In genomic region chr1:191083230-191083629, GRCm38 (mm10) we compare ENCODE assay signal across 26 mouse cellular contexts. TPM values are rescaled to one million over a fixed set of nuclear protein-coding genes. Genes with fewer than 3 reads are reported as not detected.
"Had no signal": no experiment of that assay in that cellular context is flagged by ENCODE, and none has a peak within 500 bp of the region (broad histone marks: within the 10 kb centered on the region; RNA-seq: fewer than 3 reads in every experiment).

No protein-coding gene starts in this region.

- H3K9me3 ChIP-seq: limb, embryonic 12.5 days; limb, embryonic 15.5 days; lung, embryonic 15.5 days; midbrain, embryonic 10.5 days; midbrain, embryonic 13.5 days; neural tube, embryonic 13.5 days had no signal

- ATAC-seq: intestine, postnatal 0 days; midbrain, embryonic 13.5 days; midbrain, embryonic 16.5 days had no signal

- H3K4me2 ChIP-seq: limb, embryonic 12.5 days; limb, embryonic 15.5 days; lung, embryonic 15.5 days; midbrain, embryonic 13.5 days; neural tube, embryonic 13.5 days had no signal

- H3K9ac ChIP-seq: limb, embryonic 12.5 days; limb, embryonic 15.5 days; lung, embryonic 15.5 days; midbrain, embryonic 13.5 days; neural tube, embryonic 13.5 days had no signal

- DNase-seq: kidney, adult 2 months; kidney, postnatal 36 days; layer of hippocampus, postnatal 36 days; lung, adult 18-20 months; lung, postnatal 10 days; lung, postnatal 36 days; retina, postnatal 1 day; thymus, adult 18-20 months; thymus, postnatal 36 days had no signal

- H3K27me3 ChIP-seq: limb, embryonic 12.5 days; limb, embryonic 15.5 days; lung, embryonic 15.5 days; megakaryocyte, embryonic 14.5 days; midbrain, embryonic 13.5 days; neural tube, embryonic 13.5 days had no signal

- H3K4me1 ChIP-seq: limb, embryonic 12.5 days; midbrain, embryonic 10.5 days; midbrain, embryonic 13.5 days; neural tube, embryonic 13.5 days had no signal

- H3K4me3 ChIP-seq: left cerebral cortex, adult 2 months; limb, embryonic 12.5 days; limb, embryonic 15.5 days; lung, embryonic 15.5 days; megakaryocyte, embryonic 14.5 days; midbrain, embryonic 10.5 days; midbrain, embryonic 13.5 days; myocyte; neural tube, embryonic 13.5 days had no signal

- H3K27ac ChIP-seq: kidney, postnatal 0 days; left cerebral cortex, adult 2 months; limb, embryonic 12.5 days; limb, embryonic 15.5 days; lung, embryonic 15.5 days; midbrain, embryonic 10.5 days; midbrain, embryonic 13.5 days; neural tube, embryonic 13.5 days had no signal

RNA-seq across cellular contexts. Expression of gene Spata45, which starts 46.8 kb away (rescaled TPM):
- polyA plus RNA-seq: intestine, embryonic 14.5 days; kidney, adult 2 months; kidney, postnatal 0 days; limb, embryonic 12.5 days; limb, embryonic 15.5 days; lung, embryonic 15.5 days; midbrain, embryonic 10.5 days; midbrain, embryonic 13.5 days; midbrain, embryonic 16.5 days; myocyte; neural tube, embryonic 13.5 days; small intestine, adult 2 months; spleen, adult 2 months; stomach, embryonic 16.5 days; urinary bladder, adult 2 months had no signal
